Mouse (Mus musculus) hindbrain, postnatal 0 days (tissue): ENCODE measurements around the gene Ccdc12. TPM values are rescaled to one million over a fixed set of nuclear protein-coding genes. Genes with fewer than 3 reads are reported as not detected.

Experiments used
- ATAC-seq: fragments of 200-750 bp; cut with Nextera tagmentation; 2 replicates; pipeline ENCODE4 v1.8.0; 2017; ENCODE audit warnings: mild to moderate bottlenecking, moderate TSS enrichment, moderate library complexity
- DNase-seq: peaks from one replicate; pipeline ENCODE4 v3.0.0-alpha.2; 2015; ENCODE audit warnings: low spot score
- H3K27ac ChIP-seq: fragments of 300-500 bp; sonication (generic); 2 replicates; pipeline ENCODE4 v1.5.1; 2014; ENCODE audit warnings: mild to moderate bottlenecking
- H3K27me3 ChIP-seq: fragments of 300-500 bp; sonication (generic); 2 replicates; pipeline ENCODE4 v1.6.1; 2014; ENCODE audit warnings: low read length, mixed read lengths; ENCODE audit not compliant: insufficient read depth
- H3K36me3 ChIP-seq: fragments of 300-500 bp; sonication (generic); 2 replicates; pipeline ENCODE4 v1.6.1; 2014; ENCODE audit warnings: low read length, mixed read lengths; ENCODE audit not compliant: insufficient read depth
- H3K4me1 ChIP-seq: fragments of 300-500 bp; sonication (generic); 2 replicates; pipeline ENCODE4 v1.6.1; 2014; ENCODE audit warnings: antibody characterized with exemption, low read length, mixed read lengths; ENCODE audit not compliant: insufficient read depth
- H3K4me2 ChIP-seq: fragments of 300-500 bp; sonication (generic); 2 replicates; pipeline ENCODE4 v1.6.1; 2014; ENCODE audit warnings: low read depth, mild to moderate bottlenecking, low read length, moderate library complexity, mixed read lengths
- H3K4me3 ChIP-seq: fragments of 300-500 bp; sonication (generic); 2 replicates; pipeline ENCODE4 v1.5.1; 2014; ENCODE audit warnings: low read length
- H3K9ac ChIP-seq: fragments of 300-500 bp; sonication (generic); replicated peaks from 2 replicates; pipeline ENCODE4 v1.6.1; 2014; ENCODE audit warnings: mild to moderate bottlenecking, low read length, moderate library complexity, mixed read lengths
- H3K9me3 ChIP-seq: fragments of 300-500 bp; sonication (generic); 2 replicates; pipeline ENCODE4 v1.6.1; 2016; ENCODE audit warnings: low read length, mixed read lengths
- CTCF ChIP-seq: IDR thresholded peaks from 2 replicates; pipeline ENCODE4 v1.5.1; 2016; ENCODE audit warnings: antibody characterized with exemption, control low read depth, low read depth
- WGBS: fragments of 180-500 bp; shearing (Covaris S2); extraction: QIAGEN DNeasy Blood & Tissue Kit; methylation state at CpG from one replicate; pipeline ENCODE4 v1.1.7; 2014; 5-methylcytosine and 5-hydroxymethylcytosine counted together
- polyA plus RNA-seq: library from polyadenylated mRNA; unstranded; fragments of >200 nt; fragmentation: Nextera tagmentation; extraction: Ambion mirVana; gene quantifications from 2 replicates; pipeline ENCODE4 v1.2.1, GENCODE M21; 2015
- total RNA-seq: library from RNA; depleted of rRNA; stranded (reverse); fragments of >200 nt; gene quantifications from 2 replicates; pipeline ENCODE4 v1.2.3, GENCODE M21; 2014

Gene Ccdc12
- total and polyA plus RNA-seq, 2 experiments from 2014 or later = 17.0 to 113 TPM

- Histone ChIP-seq H3K4me2 (peak overlapping the region; percentile 77), H3K4me1 (0 out of 2 replicates have a peak, but pooled peaks cover 5% of the 10 kb centered on the region), H3K36me3 (peaks cover 8% of the 10 kb centered on the region), H3K9ac (peak overlapping the region; percentile 59; the same call in 1 of the 2 replicates), H3K4me3 (peak overlapping the region; percentile 35), H3K27ac (peak overlapping the region; percentile 75; the same call in 1 of the 2 replicates), H3K9me3 (no peaks in the 10 kb centered on the region), H3K27me3 (no peaks in the 10 kb centered on the region)
- no peak for ATAC-seq
- TF ChIP-seq CTCF = no peak
- WGBS = 50% methylated on average over 8 of the region's 8 CpGs
- DNase-seq = no peak
These were observed 32.7 kb upstream of the Ccdc12 start for GRCm38 (mm10) chr9:110623416-110624195.

- H3K27ac ChIP-seq = peak within 1 kb of the TSS; percentile 75
- H3K4me3 ChIP-seq = peak within 1 kb of the TSS; percentile 35
- 2% methylated on average over 40 of the region's 41 CpGs for WGBS
- peak within 1 kb of the TSS; percentile 59 for H3K9ac ChIP-seq
- no peaks in the 10 kb centered on the region for H3K27me3 ChIP-seq
- H3K4me1 ChIP-seq = 0 out of 2 replicates have a peak, but pooled peaks cover 5% of the 10 kb centered on the region
- H3K9me3 ChIP-seq = no peaks in the 10 kb centered on the region
- H3K4me2 ChIP-seq = peak within 1 kb of the TSS; percentile 77
- H3K36me3 ChIP-seq = peaks cover 4% of the 10 kb centered on the region; the same call in 1 of the 2 replicates
- peak; percentile 94 for ATAC-seq
- peak; percentile 95 for DNase-seq
- TF ChIP-seq CTCF = no peak; the same call in 1 of the 2 replicates
These were observed 31.7 kb upstream of the Ccdc12 start, which contains the start of gene Nradd for GRCm38 (mm10) chr9:110624361-110625166. Nradd (minus strand) TSS chr9:110624452.

GRCm38 (mm10) chr9:110625350-110625908 lies 30.9 kb upstream of the Ccdc12 start:
- Histone ChIP-seq H3K27ac (peak overlapping the region; percentile 75), H3K9ac (peak overlapping the region; percentile 59), H3K4me2 (peak overlapping the region; percentile 77), H3K9me3 (no peaks in the 10 kb centered on the region), H3K4me3 (peak overlapping the region; percentile 35), H3K27me3 (no peaks in the 10 kb centered on the region), H3K36me3 (peaks cover 4% of the 10 kb centered on the region; the same call in 1 of the 2 replicates), H3K4me1 (0 out of 2 replicates have a peak, but pooled peaks cover 5% of the 10 kb centered on the region)
- DNase-seq (no peak), ATAC-seq (no peak)
- 63% methylated on average over 11 of the region's 11 CpGs for WGBS
- no peak for TF ChIP-seq CTCF

- 80% methylated on average over 15 of the region's 15 CpGs for WGBS
- Histone ChIP-seq H3K27me3 (no peaks in the 10 kb centered on the region), H3K4me1 (no peaks in the 10 kb centered on the region), H3K9ac (no peak overlapping the region), H3K36me3 (no peaks in the 10 kb centered on the region; the same call in 1 of the 2 replicates), H3K9me3 (no peaks in the 10 kb centered on the region), H3K4me2 (no peak overlapping the region), H3K4me3 (no peak overlapping the region), H3K27ac (no peak overlapping the region)
- DNase-seq (no peak), ATAC-seq (no peak)
- no peak for TF ChIP-seq CTCF
These were observed 26.1 kb upstream of the Ccdc12 start for GRCm38 (mm10) chr9:110630171-110630570.

GRCm38 (mm10) chr9:110631191-110631590 lies 25.1 kb upstream of the Ccdc12 start:
- Histone ChIP-seq H3K9ac (no peak overlapping the region), H3K4me1 (no peaks in the 10 kb centered on the region), H3K36me3 (no peaks in the 10 kb centered on the region; the same call in 1 of the 2 replicates), H3K27me3 (no peaks in the 10 kb centered on the region), H3K4me2 (peak overlapping the region; percentile 45), H3K9me3 (no peaks in the 10 kb centered on the region), H3K4me3 (0 out of 2 replicates have a peak overlapping the region, but pooled peaks have one; percentile 3), H3K27ac (no peak overlapping the region)
- peak; percentile 79 for TF ChIP-seq CTCF
- peak; percentile 38 for ATAC-seq
- 13% methylated on average over 10 of the region's 10 CpGs for WGBS
- peak; percentile 85 for DNase-seq

- DNase-seq = peak; percentile 64
- Histone ChIP-seq H3K27me3 (no peaks in the 10 kb centered on the region), H3K4me1 (no peaks in the 10 kb centered on the region), H3K9me3 (no peaks in the 10 kb centered on the region), H3K4me2 (peak overlapping the region; percentile 45), H3K27ac (no peak overlapping the region; the same call in 1 of the 2 replicates), H3K9ac (0 out of 2 replicates have a peak overlapping the region, but pooled peaks have one; percentile 3), H3K4me3 (0 out of 2 replicates have a peak overlapping the region, but pooled peaks have one; percentile 3), H3K36me3 (no peaks in the 10 kb centered on the region; the same call in 1 of the 2 replicates)
- peak; percentile 44 for ATAC-seq
- TF ChIP-seq CTCF = peak; percentile 49
- 21% methylated on average over 30 of the region's 30 CpGs for WGBS
These were observed 24.5 kb upstream of the Ccdc12 start for GRCm38 (mm10) chr9:110631651-110632275.
